Mouse (Mus musculus) heart, embryonic 16.5 days (tissue): ENCODE results near the gene Mettl24. TPM values are rescaled to one million over a fixed set of nuclear protein-coding genes. Genes with fewer than 3 reads are reported as not detected.
"Not testable (repeated sequence)": the region's sequence is repeated elsewhere in the genome, so short reads cannot be mapped to it uniquely, and the experiment has no call there.

Source experiments
- ATAC-seq: fragments of 200-750 bp; cut with Nextera tagmentation; replicated peaks from 2 replicates; pipeline ENCODE4 v1.8.0; 2017; ENCODE audit warnings: moderate number of reproducible peaks; ENCODE audit not compliant: insufficient read depth, low FRiP score; ENCODE audit errors: extremely low read depth
- H3K27ac ChIP-seq: fragments of 300-500 bp; sonication (generic); 2 replicates; pipeline ENCODE4 v1.5.1; 2014; ENCODE audit warnings: mild to moderate bottlenecking, low read length, control low read depth, moderate library complexity
- H3K27me3 ChIP-seq: fragments of 300-500 bp; sonication (generic); 2 replicates; pipeline ENCODE4 v1.6.1; 2014; ENCODE audit warnings: low read length, mixed read lengths; ENCODE audit not compliant: control insufficient read depth, insufficient read depth
- H3K36me3 ChIP-seq: fragments of 300-500 bp; sonication (generic); 2 replicates; pipeline ENCODE4 v1.6.1; 2014; ENCODE audit not compliant: control insufficient read depth, insufficient read depth
- H3K4me1 ChIP-seq: fragments of 300-500 bp; sonication (generic); 2 replicates; pipeline ENCODE4 v1.6.1; 2014; ENCODE audit warnings: low read length, mixed read lengths; ENCODE audit not compliant: control insufficient read depth, insufficient read depth
- H3K4me2 ChIP-seq: fragments of 300-500 bp; sonication (generic); 2 replicates; pipeline ENCODE4 v1.6.1; 2014; ENCODE audit warnings: low read depth, mild to moderate bottlenecking, control low read depth, low read length
- H3K4me3 ChIP-seq: fragments of 300-500 bp; sonication (generic); 2 replicates; pipeline ENCODE4 v1.5.1; 2014; ENCODE audit warnings: mild to moderate bottlenecking, control low read depth, low read length
- H3K9ac ChIP-seq: fragments of 300-500 bp; sonication (generic); 2 replicates; pipeline ENCODE4 v1.6.1; 2014; ENCODE audit warnings: low read length, control low read depth
- H3K9me3 ChIP-seq: fragments of 300-500 bp; sonication (generic); replicated peaks from 2 replicates; pipeline ENCODE4 v1.6.1; 2016; ENCODE audit warnings: low read length; ENCODE audit not compliant: control insufficient read depth
- WGBS: fragments of 180-500 bp; shearing (Covaris S2); extraction: QIAGEN DNeasy Blood & Tissue Kit; methylation state at CpG from one replicate; pipeline ENCODE4 v1.1.7; 2014; 5-methylcytosine and 5-hydroxymethylcytosine counted together
- polyA plus RNA-seq: library from polyadenylated mRNA; unstranded; fragments of >200 nt; fragmentation: Nextera tagmentation; extraction: Ambion mirVana; gene quantifications from 2 replicates; pipeline ENCODE4 v1.2.1, GENCODE M21; 2015

Mettl24 gene
- polyA plus RNA-seq, 1 experiment from 2014 or later = 2.1 TPM

GRCm38 (mm10) chr10:40777171-40777570 lies 94.1 kb downstream of the Mettl24 start:
- Histone ChIP-seq H3K9ac (no peak overlapping the region), H3K9me3 (no peaks in the 10 kb centered on the region), H3K36me3 (no peaks in the 10 kb centered on the region), H3K4me1 (no peaks in the 10 kb centered on the region), H3K4me3 (no peak overlapping the region), H3K27me3 (no peaks in the 10 kb centered on the region), H3K4me2 (no peak overlapping the region), H3K27ac (no peak overlapping the region)
- 22% methylated on average over 2 of the region's 2 CpGs for WGBS
- no peak for ATAC-seq

GRCm38 (mm10) chr10:40778472-40778871 lies 95.4 kb downstream of the Mettl24 start:
- no peak overlapping the region for H3K4me2 ChIP-seq
- no peak overlapping the region for H3K4me3 ChIP-seq
- 80% methylated on average over 4 of the region's 4 CpGs for WGBS
- H3K9ac ChIP-seq = no peak overlapping the region
- no peaks in the 10 kb centered on the region for H3K27me3 ChIP-seq
- no peaks in the 10 kb centered on the region for H3K4me1 ChIP-seq
- no peaks in the 10 kb centered on the region for H3K9me3 ChIP-seq
- H3K36me3 ChIP-seq = no peaks in the 10 kb centered on the region
- H3K27ac ChIP-seq = no peak overlapping the region
- ATAC-seq = no peak

DNA sequence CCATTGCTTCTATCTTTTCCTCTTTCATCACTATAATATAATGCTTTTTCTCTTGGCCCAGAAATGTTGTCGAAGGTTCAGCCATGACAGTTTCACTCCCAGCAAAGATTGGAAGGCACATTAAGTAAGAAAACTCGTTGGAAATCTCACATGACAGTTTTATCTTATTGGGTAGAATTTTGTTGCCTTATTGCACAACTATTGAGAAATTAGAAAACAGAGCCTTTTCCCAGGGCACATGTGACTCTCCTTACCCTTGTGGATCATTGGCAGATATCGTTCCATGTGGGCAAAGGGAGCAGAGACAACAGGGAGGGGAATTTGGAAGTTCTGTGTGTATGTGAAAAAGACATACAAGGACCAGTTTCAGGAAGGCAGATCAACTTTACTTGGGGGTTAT lies 107.3 kb downstream of the Mettl24 start:
- no peak for ATAC-seq
- H3K9ac ChIP-seq = no peak overlapping the region
- 73% methylated on average over 3 of the region's 3 CpGs for WGBS

GRCm38 (mm10) chr10:40792115-40792514 lies 109.0 kb downstream of the Mettl24 start:
- Histone ChIP-seq H3K36me3 (no peaks in the 10 kb centered on the region), H3K27me3 (no peaks in the 10 kb centered on the region), H3K4me1 (no peaks in the 10 kb centered on the region), H3K27ac (no peak overlapping the region), H3K9me3 (peaks cover 2% of the 10 kb centered on the region), H3K4me3 (no peak overlapping the region), H3K9ac (no peak overlapping the region), H3K4me2 (no peak overlapping the region)
- 69% methylated on average over 3 of the region's 3 CpGs for WGBS
- ATAC-seq = no peak

More for the DNA sequence above, 107.3 kb downstream of the Mettl24 start:
- H3K4me2 ChIP-seq = no peak overlapping the region
- H3K27me3 ChIP-seq = no peaks in the 10 kb centered on the region
- no peaks in the 10 kb centered on the region for H3K4me1 ChIP-seq
- H3K9me3 ChIP-seq = peaks cover 4% of the 10 kb centered on the region
- H3K4me3 ChIP-seq = no peak overlapping the region
- H3K36me3 ChIP-seq = no peaks in the 10 kb centered on the region
- no peak overlapping the region for H3K27ac ChIP-seq

DNA sequence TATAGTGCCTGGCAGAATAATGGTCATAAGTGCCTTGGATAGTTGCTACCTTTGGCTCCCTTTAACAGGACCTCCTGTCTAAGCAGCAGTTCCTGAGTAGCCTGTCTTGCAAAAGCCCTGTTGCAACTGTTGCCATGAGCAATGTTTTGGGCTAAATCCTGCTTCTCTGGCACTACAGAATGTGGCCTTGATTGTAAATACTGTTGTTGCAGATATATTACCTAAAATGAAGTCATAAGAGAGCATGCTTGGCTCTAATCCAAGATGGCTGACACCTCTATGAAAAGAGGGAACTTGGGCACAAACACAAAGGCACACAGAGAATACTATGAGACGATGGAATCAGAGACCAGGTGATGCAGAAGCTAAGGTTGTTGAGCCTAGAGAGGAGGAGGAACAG lies 122.1 kb downstream of the Mettl24 start:
- no peak overlapping the region for H3K27ac ChIP-seq
- no peak overlapping the region for H3K4me3 ChIP-seq
- H3K27me3 ChIP-seq = no peaks in the 10 kb centered on the region; the same call in 1 of the 2 replicates
- ATAC-seq = no peak
- no peak overlapping the region for H3K4me2 ChIP-seq
- no peak overlapping the region for H3K9ac ChIP-seq
- no peaks in the 10 kb centered on the region for H3K4me1 ChIP-seq
- 0 out of 2 replicates have a peak, but pooled peaks cover 3% of the 10 kb centered on the region for H3K9me3 ChIP-seq
- H3K36me3 ChIP-seq = no peaks in the 10 kb centered on the region
- 80% methylated on average over 1 of the region's 1 CpGs for WGBS

GRCm38 (mm10) chr10:40806221-40806620 lies 123.1 kb downstream of the Mettl24 start:
- 83% methylated on average over 4 of the region's 4 CpGs for WGBS
- H3K9ac ChIP-seq = no peak overlapping the region
- H3K9me3 ChIP-seq = 0 out of 2 replicates have a peak, but pooled peaks cover 3% of the 10 kb centered on the region
- no peak overlapping the region for H3K27ac ChIP-seq
- no peak overlapping the region for H3K4me3 ChIP-seq
- 0 out of 2 replicates have a peak, but pooled peaks cover 4% of the 10 kb centered on the region for H3K36me3 ChIP-seq
- no peaks in the 10 kb centered on the region for H3K4me1 ChIP-seq
- H3K27me3 ChIP-seq = peaks cover 4% of the 10 kb centered on the region; the same call in 1 of the 2 replicates
- ATAC-seq = no peak
- H3K4me2 ChIP-seq = no peak overlapping the region

DNA sequence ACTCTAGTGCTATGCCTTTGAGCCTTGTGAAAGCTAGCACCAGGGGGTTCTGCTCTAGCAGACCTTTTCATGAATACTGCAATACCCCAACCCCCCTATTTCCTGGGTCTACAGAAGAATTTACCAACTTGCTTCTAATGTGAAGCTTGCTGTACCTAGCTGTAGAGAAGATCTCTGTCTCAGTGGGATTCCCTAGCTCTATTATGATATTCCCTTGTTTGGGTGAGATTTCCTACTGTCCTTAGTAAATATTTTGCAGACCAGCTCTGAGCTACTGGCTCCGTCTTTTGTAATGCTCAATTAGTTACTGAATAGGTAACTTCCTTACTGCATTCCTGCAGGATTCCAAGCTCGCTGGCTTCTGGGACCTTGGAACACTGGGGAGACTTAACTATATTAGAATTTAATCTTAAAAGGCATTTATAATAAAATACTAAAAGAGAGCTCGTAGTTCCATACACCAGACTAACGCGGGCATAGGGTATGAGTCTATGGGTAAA lies 126.4 kb downstream of the Mettl24 start:
- H3K9ac ChIP-seq, H3K9me3 ChIP-seq, H3K27ac ChIP-seq, H3K4me2 ChIP-seq, H3K27me3 ChIP-seq, ATAC-seq, H3K4me3 ChIP-seq, H3K36me3 ChIP-seq, H3K4me1 ChIP-seq: not testable (repeated sequence)
- 44% methylated on average over 5 of the region's 5 CpGs for WGBS

GRCm38 (mm10) chr10:40813627-40814026 lies 130.5 kb downstream of the Mettl24 start:
- no peak overlapping the region for H3K27ac ChIP-seq
- no peaks in the 10 kb centered on the region for H3K9me3 ChIP-seq
- peaks cover 4% of the 10 kb centered on the region; the same call in 1 of the 2 replicates for H3K27me3 ChIP-seq
- no peak overlapping the region for H3K4me3 ChIP-seq
- no peak for ATAC-seq
- WGBS = 74% methylated on average over 4 of the region's 4 CpGs
- H3K36me3 ChIP-seq = 0 out of 2 replicates have a peak, but pooled peaks cover 4% of the 10 kb centered on the region
- no peak overlapping the region for H3K9ac ChIP-seq
- H3K4me2 ChIP-seq = no peak overlapping the region
- H3K4me1 ChIP-seq = no peaks in the 10 kb centered on the region

GRCm38 (mm10) chr10:40816471-40816870 lies 133.4 kb downstream of the Mettl24 start:
- WGBS = 61% methylated on average over 6 of the region's 6 CpGs
- no peak overlapping the region for H3K27ac ChIP-seq
- no peak overlapping the region for H3K4me2 ChIP-seq
- no peaks in the 10 kb centered on the region for H3K27me3 ChIP-seq
- no peak overlapping the region for H3K9ac ChIP-seq
- no peaks in the 10 kb centered on the region for H3K36me3 ChIP-seq
- no peak overlapping the region for H3K4me3 ChIP-seq
- no peaks in the 10 kb centered on the region for H3K9me3 ChIP-seq
- H3K4me1 ChIP-seq = no peaks in the 10 kb centered on the region
- ATAC-seq = no peak
